Mouse (Mus musculus) T-helper 17 cell (primary cell): ENCODE measurements at regions not wholly inside any gene's neighbourhood (a gene's known extent, or its start where the extent isn't known, plus 50 kb on each side); places are given as distances from the start of the nearest gene placed in this dataset.

Source experiments
- in situ Hi-C, 2 experiments: fragments of 300-600 bp; cut with MboI, MseI; formaldehyde crosslinking; loops; 1 replicate in 1 of 2; 2 replicates in 1 of 2; pipeline ENCODE4 v1.15.1; 2025; ENCODE audit warnings: high pct_unique_total_duplicates in 2 of 2

- in situ Hi-C loops, result no loop called here
These were observed 168.0 kb upstream of the Dusp10 start for GRCm38 (mm10) chr1:183845135-183845534.

GRCm38 (mm10) chr1:183853956-183854613, 159.0 kb upstream of the Dusp10 start:
- in situ Hi-C loops, result no loop called here

- in situ Hi-C loops, result no loop called here
These were observed 148.0 kb upstream of the Dusp10 start for GRCm38 (mm10) chr1:183865111-183865510.

- in situ Hi-C loops, result no loop called here
These were observed 147.5 kb upstream of the Dusp10 start for GRCm38 (mm10) chr1:183865586-183865985.

GRCm38 (mm10) chr1:183868965-183869364, 144.1 kb upstream of the Dusp10 start:
- in situ Hi-C loops, result no loop called here

GRCm38 (mm10) chr1:183895936-183896335, 117.2 kb upstream of the Dusp10 start:
- in situ Hi-C loops, result no loop called here

GRCm38 (mm10) chr1:183898091-183898490, 115.0 kb upstream of the Dusp10 start:
- in situ Hi-C loops, result no loop called here

GRCm38 (mm10) chr1:183904564-183904963, 108.5 kb upstream of the Dusp10 start:
- in situ Hi-C loops, result no loop called here

GRCm38 (mm10) chr1:183905345-183906142, 107.6 kb upstream of the Dusp10 start:
- in situ Hi-C loops, result no loop called here

GRCm38 (mm10) chr1:183917656-183918055, 95.4 kb upstream of the Dusp10 start:
- in situ Hi-C loops, result no loop called here

GRCm38 (mm10) chr1:183921262-183921661, 91.8 kb upstream of the Dusp10 start:
- in situ Hi-C loops, result no loop called here

GRCm38 (mm10) chr1:183928539-183928938, 84.6 kb upstream of the Dusp10 start:
- in situ Hi-C loops, result no loop called here

- in situ Hi-C loops, result no loop called here
These were observed 82.6 kb upstream of the Dusp10 start for GRCm38 (mm10) chr1:183930363-183930982.

GRCm38 (mm10) chr1:183931141-183931540, 82.0 kb upstream of the Dusp10 start:
- in situ Hi-C loops, result no loop called here

GRCm38 (mm10) chr1:183933845-183934244, 79.3 kb upstream of the Dusp10 start:
- in situ Hi-C loops, result no loop called here

GRCm38 (mm10) chr1:183937166-183937565, 75.9 kb upstream of the Dusp10 start:
- in situ Hi-C loops, result no loop called here

- in situ Hi-C loops, result no loop called here
These were observed 74.7 kb upstream of the Dusp10 start for GRCm38 (mm10) chr1:183938361-183938760.

- in situ Hi-C loops, result no loop called here
These were observed 72.4 kb upstream of the Dusp10 start for GRCm38 (mm10) chr1:183940706-183941105.

GRCm38 (mm10) chr1:183946241-183946640, 66.9 kb upstream of the Dusp10 start:
- in situ Hi-C loops, result no loop called here

GRCm38 (mm10) chr1:183947066-183947465, 66.0 kb upstream of the Dusp10 start:
- in situ Hi-C loops, result no loop called here

GRCm38 (mm10) chr1:183949205-183949604, 63.9 kb upstream of the Dusp10 start:
- in situ Hi-C loops, result no loop called here

GRCm38 (mm10) chr1:183954086-183954485, 59.0 kb upstream of the Dusp10 start:
- in situ Hi-C loops, result no loop called here

GRCm38 (mm10) chr1:183956391-183956790, 56.7 kb upstream of the Dusp10 start:
- in situ Hi-C loops, result no loop called here
